ENCODE assay signal across 8 mouse cellular contexts in the genomic region with DNA sequence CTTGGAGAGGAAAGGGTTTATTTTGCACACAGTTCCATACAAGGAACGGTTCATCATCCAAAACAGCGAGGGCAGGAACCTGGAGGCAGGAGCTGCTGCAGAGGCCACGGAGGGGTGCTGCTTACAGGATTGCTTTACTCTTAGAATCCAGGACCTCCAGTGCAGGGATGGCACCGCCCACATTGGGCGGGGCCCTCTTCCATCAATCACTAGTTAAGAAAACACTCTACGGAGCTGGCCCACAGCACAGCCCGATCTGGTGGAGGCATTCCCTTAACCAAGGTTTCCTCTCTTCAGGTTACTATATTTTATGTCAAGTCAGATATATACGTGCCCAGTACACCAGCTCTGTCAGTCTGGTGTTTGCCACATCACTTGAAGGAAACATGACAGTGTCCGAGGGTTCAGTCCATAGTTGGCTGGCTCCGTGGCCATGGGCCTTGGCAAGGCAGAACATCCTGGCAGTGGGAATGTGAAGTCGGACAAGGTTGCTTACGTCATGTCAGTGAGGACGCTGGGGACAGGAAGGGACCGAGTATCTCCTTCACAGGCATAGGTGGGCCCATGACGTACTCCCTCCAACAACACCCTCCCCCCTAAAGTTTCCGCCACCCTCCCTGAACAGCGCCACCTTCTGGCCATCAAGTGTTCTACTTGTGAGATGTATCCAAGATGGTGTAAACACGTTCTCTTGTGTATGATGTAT. TPM values are rescaled to one million over a fixed set of nuclear protein-coding genes. Genes with fewer than 3 reads are reported as not detected.
DNase-seq lines count a peak whose midpoint lies in the region; ATAC-seq and TF ChIP-seq lines count a peak whose summit lies in the region.

No protein-coding gene starts in this region.

- H3K4me3 ChIP-seq in spleen, adult 2 months (ENCODE audit: extremely low read depth, insufficient read depth, insufficient read length) = no peak overlapping the region
- no peak overlapping the region for H3K4me3 ChIP-seq in heart, embryonic 14.5 days (ENCODE audit: control insufficient read depth in 1 of 2, insufficient read depth in 1 of 2, low read depth in 1 of 2, low read length in 2 of 2)

- H3K27ac ChIP-seq in spleen, adult 2 months (ENCODE audit: insufficient read depth, low read length) = no peak overlapping the region
- H3K27ac ChIP-seq in heart, embryonic 14.5 days (replicated peaks in 1 of 2; ENCODE audit: control insufficient read depth in 1 of 2, insufficient read depth in 1 of 2, low read depth in 2 of 2, low read length in 2 of 2) = no peak overlapping the region

- no peaks in the 10 kb centered on the region for H3K27me3 ChIP-seq in spleen, adult 2 months (ENCODE audit: control insufficient read depth, insufficient read depth, low read length)
- no peaks in the 10 kb centered on the region for H3K27me3 ChIP-seq in heart, embryonic 14.5 days (ENCODE audit: control insufficient read depth, insufficient read depth, low read length)

- H3K9ac ChIP-seq in heart, embryonic 14.5 days (ENCODE audit: low read length) = no peak overlapping the region

- H3K36me3 ChIP-seq in spleen, adult 2 months (ENCODE audit: control insufficient read depth, insufficient read depth, low read length) = no peaks in the 10 kb centered on the region
- H3K36me3 ChIP-seq in heart, embryonic 14.5 days (ENCODE audit: control insufficient read depth, insufficient read depth, low read length) = no peaks in the 10 kb centered on the region

- no peak for DNase-seq in spleen, adult 2 months (ENCODE audit: low read depth in 1 of 2, low spot score in 2 of 2)
- no peak for DNase-seq in spleen, adult 12 weeks (ENCODE audit: low spot score)
- peak; percentile 50 for DNase-seq in c-Kit-positive CD71-negative TER-119-negative erythroid progenitor cells, embryonic 14.5 days (ENCODE audit: low read depth)
- peak; percentile 54 for DNase-seq in kidney, postnatal 10 days
- peak; percentile 80 for DNase-seq in mesoderm, embryonic 11.5 days (ENCODE audit: low read depth, low spot score)
- no peak for DNase-seq in urinary bladder, adult 18-20 months (ENCODE audit: low spot score in 2 of 2)
- DNase-seq in frontal cortex, postnatal 25 days (ENCODE audit: low spot score in 2 of 2) = no peak

- TF ChIP-seq CTCF in spleen, adult 2 months (IDR thresholded peaks at IDR 0.05; ENCODE audit: extremely low read depth, insufficient read depth, insufficient read length, insufficient replicate concordance) = peak; percentile 24; the same call in 1 of the 2 replicates

- no peak; the same call in 1 of the 2 replicates for ATAC-seq in heart, embryonic 14.5 days (ENCODE audit: insufficient number of reproducible peaks, insufficient read depth, low FRiP score, low read depth)

- no peaks in the 10 kb centered on the region for H3K4me1 ChIP-seq in spleen, adult 2 months (ENCODE audit: control insufficient read depth, insufficient read depth, insufficient read length)
- H3K4me1 ChIP-seq in heart, embryonic 14.5 days (ENCODE audit: control insufficient read depth in 2 of 2, insufficient read depth in 2 of 2, low read length in 2 of 2) = peaks cover 5% of the 10 kb centered on the region in 2 experiments; a peak in 1 of 4 replicates

- no peak for TF ChIP-seq POLR2A in spleen, adult 2 months (IDR thresholded peaks at IDR 0.05; ENCODE audit: low read depth, low read length)

- WGBS in spleen, adult 2 months = 30% methylated on average over 18 of the region's 18 CpGs
- WGBS in heart, embryonic 14.5 days = 10% methylated on average over 18 of the region's 18 CpGs

- H3K4me2 ChIP-seq in heart, embryonic 14.5 days (ENCODE audit: low read length) = peak overlapping the region; percentile 31

- H3K9me3 ChIP-seq in heart, embryonic 14.5 days (ENCODE audit: control insufficient read depth, low read length) = no peaks in the 10 kb centered on the region

RNA-seq across cellular contexts. Expression of a gene that starts 12.1 kb away (rescaled TPM):
- 5.8 and 11.8 TPM in 2 replicates for polyA plus RNA-seq in spleen, adult 2 months (2012; rRNA removed)
- 4.7 and 6.8 TPM in 2 replicates for polyA plus RNA-seq in heart, embryonic 14.5 days (2014; fragmentation: Nextera tagmentation; extraction: Ambion mirVana)

RNA-seq across cellular contexts. Expression of a gene that starts 21.5 kb away (rescaled TPM):
- 0.28 and 0.36 TPM in 2 replicates for polyA plus RNA-seq in spleen, adult 2 months (2012; rRNA removed)
- 0.20 and 0.43 TPM in 2 replicates for polyA plus RNA-seq in heart, embryonic 14.5 days (2014; fragmentation: Nextera tagmentation; extraction: Ambion mirVana)

RNA-seq across cellular contexts. Expression of a gene that starts 42.8 kb away (rescaled TPM):
- 0.13 and 0.16 TPM in 2 replicates for polyA plus RNA-seq in spleen, adult 2 months (2012; rRNA removed)
- 0.11 TPM in 1 of 2 replicates, not detected in the other for polyA plus RNA-seq in heart, embryonic 14.5 days (2014; fragmentation: Nextera tagmentation; extraction: Ambion mirVana)

Comparison
In these comparisons a context has a peak if more than half of its experiments do, and no peak if none do; other contexts are left out.
1. DNase-seq: peak in c-Kit-positive CD71-negative TER-119-negative erythroid progenitor cells, embryonic 14.5 days (single experiment), kidney, postnatal 10 days (single experiment) and mesoderm, embryonic 11.5 days (single experiment); none in spleen, adult 2 months (0 of 2), spleen, adult 12 weeks (single experiment), urinary bladder, adult 18-20 months (0 of 2) and frontal cortex, postnatal 25 days (0 of 2).